Mouse (Mus musculus) embryo, embryonic 10.5 days (tissue): ENCODE data around the gene Col4a3bp.
"Not testable (repeated sequence)": the region's sequence is repeated elsewhere in the genome, so short reads cannot be mapped to it uniquely, and the experiment has no call there.

Experiments
- DNase-seq: peaks from one replicate; pipeline ENCODE4 v3.0.0-alpha.2; 2015; ENCODE audit warnings: low spot score

The Col4a3bp gene

DNA sequence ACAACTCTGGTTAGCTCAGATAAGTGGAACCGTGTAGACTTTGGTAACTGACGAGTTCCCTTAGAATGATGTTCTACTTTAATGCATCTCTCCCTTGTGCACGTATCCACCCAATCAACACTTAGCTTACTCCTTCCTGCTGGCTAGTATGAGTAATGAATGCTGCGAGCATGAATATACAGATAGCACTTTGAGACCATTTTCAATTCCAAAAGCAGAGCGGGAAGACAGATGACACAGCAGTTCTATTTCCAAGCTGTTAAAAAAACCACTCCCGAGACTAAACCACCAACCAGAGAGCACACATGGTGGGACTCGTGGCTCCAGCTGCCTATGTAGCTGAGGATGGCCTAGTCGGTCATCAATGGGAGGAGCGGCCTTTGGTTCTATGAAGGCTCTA is 110.6 kb downstream of the Col4a3bp start:
- DNase-seq = no peak

DNA sequence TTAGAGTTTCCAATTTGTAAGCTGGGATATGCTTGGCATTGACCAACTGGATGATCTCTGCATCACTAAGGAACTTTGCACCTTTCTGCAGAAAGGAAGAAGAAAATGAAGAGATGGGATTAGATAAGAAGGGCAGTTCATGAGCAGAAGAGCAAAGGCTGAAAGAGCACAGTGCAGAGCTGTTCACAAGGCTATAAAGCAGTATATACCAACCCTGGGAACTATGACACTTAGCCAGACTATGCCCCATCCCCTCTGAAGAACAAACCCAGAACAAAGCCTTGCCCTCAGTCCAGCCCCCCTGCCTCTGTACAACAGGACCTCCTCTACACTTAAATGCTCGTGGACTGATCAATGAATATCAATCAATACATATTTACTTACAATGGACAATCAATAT is 114.3 kb downstream of the Col4a3bp start:
- DNase-seq = no peak

DNA sequence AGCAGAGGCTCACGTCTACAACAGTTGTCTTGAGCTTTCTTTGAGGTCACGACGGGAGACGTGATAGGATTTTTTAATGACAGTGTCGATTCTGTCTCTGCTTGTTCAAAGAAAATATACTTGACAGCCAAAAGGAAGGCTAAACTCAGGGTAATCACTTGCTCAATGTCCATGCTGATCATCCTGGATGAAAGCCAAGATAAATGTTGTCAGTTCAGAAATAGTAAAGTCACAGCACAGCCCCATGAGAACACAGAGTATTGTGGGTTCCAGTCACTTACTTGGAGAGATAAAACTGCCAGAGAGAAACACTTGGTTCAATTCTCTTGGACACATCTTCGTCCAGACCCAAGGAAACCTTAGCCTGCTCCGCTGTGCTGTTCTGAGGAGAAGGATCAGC is 116.5 kb downstream of the Col4a3bp start:
- DNase-seq = no peak

DNA sequence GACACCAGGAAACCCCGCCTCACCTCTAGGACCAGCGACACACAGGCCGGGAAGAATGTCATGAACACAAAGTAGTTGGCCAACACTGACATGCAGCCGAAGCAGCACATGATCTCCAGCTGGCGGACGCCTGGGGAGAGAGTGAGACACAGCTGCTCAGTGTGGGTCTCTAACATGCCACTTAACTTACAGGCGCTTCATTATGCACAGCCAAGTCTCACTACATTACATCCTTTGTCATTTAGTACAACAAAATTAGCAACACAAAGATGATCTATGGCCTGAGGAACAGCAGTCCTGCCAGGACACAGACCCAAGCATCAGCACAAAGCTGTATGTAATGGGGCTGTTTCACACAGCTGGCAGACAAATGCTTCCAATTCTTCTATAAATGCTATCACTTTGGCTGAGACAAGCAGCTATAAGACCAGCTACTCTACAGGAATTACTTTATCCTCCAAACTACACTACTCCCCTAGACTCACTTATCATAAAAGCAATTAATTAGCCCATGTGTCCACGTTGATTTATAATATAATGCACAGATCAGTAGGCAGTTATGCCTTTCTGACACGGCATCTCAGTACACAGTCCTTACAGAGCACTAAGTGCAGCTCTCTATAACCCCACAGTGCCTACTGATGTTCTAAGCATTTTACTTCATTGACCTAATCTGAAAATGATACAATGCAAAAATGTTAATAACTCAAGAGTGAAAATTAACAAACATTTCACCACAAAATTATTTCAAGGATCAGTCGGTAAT is 117.9 kb downstream of the Col4a3bp start:
- DNase-seq = no peak

DNA sequence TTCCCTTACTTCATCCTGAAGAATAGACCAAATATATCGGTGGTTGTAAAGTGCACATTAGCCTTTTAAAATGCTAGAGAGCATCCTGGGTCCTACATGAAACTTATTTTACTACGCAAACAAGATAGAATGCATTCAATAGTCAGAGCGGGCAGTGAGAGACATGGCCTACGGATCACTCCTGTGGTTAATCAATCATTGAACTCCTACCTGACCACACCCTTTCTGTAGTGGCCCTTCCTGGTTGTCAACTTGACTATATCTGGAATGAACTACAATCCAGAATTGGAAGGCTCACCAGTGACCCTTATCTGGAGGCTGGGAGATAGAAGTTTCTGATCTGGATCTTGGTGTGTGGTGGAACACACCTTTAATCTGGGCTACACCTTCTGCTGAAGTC is 120.7 kb downstream of the Col4a3bp start:
- not testable (repeated sequence) for DNase-seq

- no peak for DNase-seq
Observed at GRCm38 (mm10) chr13:96664419-96664974, 122.1 kb downstream of the Col4a3bp start.

GRCm38 (mm10) chr13:96670019-96670405 is 127.6 kb downstream of the Col4a3bp start:
- peak; percentile 26 for DNase-seq

- peak; percentile 97 for DNase-seq
Observed at GRCm38 (mm10) chr13:96670406-96671077, 128.1 kb downstream of the Col4a3bp start, which contains the start of gene Hmgcr. Hmgcr (minus strand) TSS chr13:96670936.

- peak; percentile 53 for DNase-seq
Observed at GRCm38 (mm10) chr13:96671078-96671905, 128.9 kb downstream of the Col4a3bp start.

GRCm38 (mm10) chr13:96671906-96672234 is 129.5 kb downstream of the Col4a3bp start:
- DNase-seq = no peak

DNA sequence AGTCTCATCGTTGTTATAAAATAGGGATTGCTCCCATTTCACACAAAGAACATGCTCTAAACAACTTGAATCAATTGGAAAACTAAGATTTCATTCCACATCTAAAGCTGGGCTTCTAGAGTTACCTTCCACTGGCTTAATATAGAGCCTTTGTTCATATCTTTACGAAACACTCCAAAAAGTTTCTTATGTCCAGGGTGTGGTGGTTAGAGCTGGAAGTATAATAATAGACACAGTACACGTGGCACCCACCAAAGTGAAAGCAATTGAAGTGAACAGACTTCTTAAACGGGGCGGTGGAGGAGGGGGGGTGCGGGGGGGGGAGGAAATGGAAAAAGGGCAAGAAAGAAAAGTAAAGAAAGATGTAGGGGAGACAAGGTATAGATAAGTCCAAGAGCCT is 129.9 kb downstream of the Col4a3bp start:
- DNase-seq = no peak

GRCm38 (mm10) chr13:96673817-96674216 is 131.4 kb downstream of the Col4a3bp start:
- DNase-seq = no peak

GRCm38 (mm10) chr13:96675756-96676155 is 133.3 kb downstream of the Col4a3bp start:
- no peak for DNase-seq

DNA sequence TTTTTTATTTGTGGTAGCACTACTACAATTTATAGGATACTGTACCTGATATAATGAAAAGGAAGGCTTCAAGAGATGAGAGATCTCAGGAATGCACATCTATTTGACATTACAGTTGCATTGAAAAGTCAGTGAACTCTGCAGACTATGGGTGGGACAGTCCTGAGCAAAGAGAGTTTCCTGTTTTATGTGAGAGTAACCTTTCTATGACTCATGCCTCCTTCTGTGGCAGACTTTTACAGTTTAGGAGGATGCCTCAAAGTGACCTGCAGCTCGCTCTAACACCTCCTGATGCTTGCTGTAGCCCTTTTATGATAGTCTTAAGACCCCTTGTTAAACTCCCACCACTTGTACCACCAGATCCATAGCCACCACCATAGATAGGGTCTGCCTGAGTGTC is 134.7 kb downstream of the Col4a3bp start:
- no peak for DNase-seq

DNA sequence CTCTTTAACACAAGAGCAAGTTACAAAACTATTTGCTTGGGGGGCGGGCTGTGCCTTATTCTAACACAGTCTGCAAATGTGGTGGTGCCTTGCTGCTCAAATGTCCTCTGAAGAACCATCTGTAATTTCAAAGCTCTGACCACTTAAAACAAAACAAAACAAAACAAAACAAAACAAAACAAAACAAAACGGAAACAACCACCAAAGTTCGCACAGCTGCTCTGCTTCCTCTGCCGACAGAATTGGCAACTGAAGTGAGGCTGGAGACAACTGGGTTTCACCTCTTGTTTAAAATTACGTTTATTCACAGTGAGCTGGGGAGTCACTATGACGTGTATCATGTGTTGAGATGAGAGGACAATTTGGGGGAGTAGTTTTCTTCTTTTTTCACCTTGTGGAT is 136.2 kb downstream of the Col4a3bp start:
- DNase-seq = no peak

DNA sequence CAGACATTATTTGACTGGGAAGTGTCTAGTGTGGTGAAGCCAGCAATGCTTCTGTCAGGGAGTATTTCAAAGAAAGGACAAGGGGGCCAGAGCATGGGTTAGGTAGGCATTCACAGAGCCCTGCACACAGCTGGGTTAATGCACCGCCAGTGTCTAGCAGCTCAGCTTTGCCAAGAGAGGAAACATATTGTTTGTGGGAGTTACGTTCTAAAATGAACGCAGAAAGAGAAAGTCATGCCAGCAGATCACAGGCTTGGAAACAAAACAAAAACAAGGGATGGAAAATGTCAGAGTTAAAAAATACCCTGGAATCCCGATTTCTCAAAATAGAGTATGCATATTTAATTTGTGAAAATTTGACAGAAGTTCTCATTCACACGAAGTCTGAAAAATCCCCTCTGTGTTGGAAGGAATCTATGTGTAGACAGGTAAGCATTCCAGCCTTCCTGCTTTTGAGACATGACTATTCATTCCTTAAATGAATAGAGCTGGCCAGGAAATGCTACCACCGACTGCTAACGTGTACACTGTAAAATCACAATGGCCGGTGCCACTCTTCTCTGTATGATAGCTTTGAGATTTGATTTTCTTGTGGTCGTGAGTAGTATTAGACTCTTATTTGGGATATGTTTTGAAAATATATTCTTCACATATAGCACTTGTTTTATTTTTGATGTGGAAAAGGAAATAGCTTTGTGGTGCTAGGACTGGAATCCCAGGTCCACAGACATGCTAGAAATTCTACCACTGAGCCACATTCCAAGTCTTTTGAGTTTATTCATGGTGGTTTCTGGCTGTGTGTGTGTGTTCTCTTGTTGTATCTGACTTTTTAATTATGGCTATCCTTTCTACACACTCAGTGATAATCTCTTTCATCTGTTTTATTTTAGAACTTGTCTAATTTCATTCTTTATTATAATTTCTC is 138.0 kb downstream of the Col4a3bp start:
- no peak for DNase-seq

- no peak for DNase-seq
Observed at GRCm38 (mm10) chr13:96681088-96681620, 138.7 kb downstream of the Col4a3bp start.

DNA sequence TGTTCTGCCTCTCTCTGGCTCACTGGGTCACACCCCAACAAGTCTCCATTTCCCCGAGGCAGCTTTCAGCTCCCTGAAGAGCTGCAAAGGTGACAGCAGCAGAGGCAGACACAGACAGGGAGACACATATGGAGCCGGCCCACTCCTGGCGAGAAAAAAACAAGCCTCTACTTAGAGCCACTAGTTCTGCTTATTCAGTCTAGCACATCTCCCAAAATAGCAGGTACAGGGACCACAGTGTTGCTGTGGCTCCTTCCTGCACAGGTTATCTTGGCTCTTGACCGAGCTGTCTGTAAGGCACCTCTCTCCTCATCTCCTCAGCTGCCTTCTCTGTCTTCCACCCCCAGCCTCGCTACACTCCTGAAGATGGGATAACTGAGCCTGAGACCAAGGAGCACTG is 142.4 kb downstream of the Col4a3bp start:
- no peak for DNase-seq

DNA sequence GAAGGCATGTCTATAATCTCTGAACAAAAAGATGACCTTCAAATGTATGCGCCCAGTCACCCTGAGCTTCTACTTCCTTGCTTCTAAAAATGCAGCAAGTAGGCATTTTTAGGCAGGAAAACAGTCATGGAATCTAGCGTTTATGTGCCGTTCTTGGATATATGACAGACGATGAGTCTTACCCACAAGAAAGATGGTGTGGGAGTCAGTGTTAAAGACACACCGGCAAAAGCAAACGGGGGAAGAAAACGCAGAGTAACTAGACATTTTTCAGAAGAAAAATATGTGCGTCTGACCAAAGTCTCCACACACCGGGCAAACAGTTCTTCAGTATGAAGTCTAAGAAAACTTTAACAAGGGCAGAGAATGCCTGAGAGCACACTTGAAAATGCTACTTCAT is 144.8 kb downstream of the Col4a3bp start:
- DNase-seq = no peak
